Mouse (Mus musculus) CD8-positive naive resting alpha-beta T cell, adult 2 months (primary cell): ENCODE results near the gene Smtn.
A peak's percentile ranks its signal among the peaks of the same experiment; 100 is the strongest.

ENCODE experiments used
- DNase-seq, 2 experiments: peaks; one replicate each; pipeline ENCODE4 v3.0.0; 2022; ENCODE audit warnings: low read depth in 2 of 2, low spot score in 2 of 2

The Smtn gene

DNA sequence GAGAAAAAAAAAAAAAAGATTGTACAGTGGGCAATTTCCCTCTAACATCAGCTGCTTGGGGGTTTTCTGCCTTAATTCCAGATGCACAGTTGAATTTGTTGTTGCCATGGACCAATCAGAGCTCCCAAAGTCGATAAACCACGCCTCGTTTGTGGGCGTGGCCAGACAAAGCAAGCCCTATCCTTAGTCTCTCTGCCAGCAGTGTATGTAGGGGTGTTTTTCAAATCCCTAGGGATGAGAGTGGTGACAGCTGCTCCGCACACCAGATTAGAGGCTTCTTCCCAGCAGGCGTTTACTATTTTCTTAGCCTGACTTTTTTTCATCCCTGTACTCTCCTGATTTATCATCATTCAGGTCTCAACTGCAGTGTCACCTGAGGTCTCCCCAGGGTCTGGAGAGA, 7.6 kb upstream of the Smtn start:
- DNase-seq, result no peak

DNA sequence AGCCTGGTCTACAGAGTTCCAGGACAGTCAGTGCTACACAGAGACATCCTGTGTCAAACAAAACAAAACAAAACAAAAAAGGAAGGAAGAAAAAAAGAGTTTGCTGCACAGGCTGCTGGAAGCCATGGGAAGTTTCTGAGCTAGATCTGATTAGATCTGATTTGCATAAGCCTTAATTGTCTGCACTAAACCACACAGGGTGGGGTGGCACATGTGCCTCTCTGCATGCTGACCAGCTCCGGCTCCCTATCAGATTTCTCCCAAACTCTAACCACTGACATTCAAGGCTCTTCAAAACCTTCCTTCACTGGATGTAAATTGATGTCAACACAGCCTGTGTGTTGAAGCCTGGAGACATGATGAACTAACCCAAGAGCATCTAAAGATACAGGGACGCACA, 6.6 kb upstream of the Smtn start:
- DNase-seq, result no peak

DNA sequence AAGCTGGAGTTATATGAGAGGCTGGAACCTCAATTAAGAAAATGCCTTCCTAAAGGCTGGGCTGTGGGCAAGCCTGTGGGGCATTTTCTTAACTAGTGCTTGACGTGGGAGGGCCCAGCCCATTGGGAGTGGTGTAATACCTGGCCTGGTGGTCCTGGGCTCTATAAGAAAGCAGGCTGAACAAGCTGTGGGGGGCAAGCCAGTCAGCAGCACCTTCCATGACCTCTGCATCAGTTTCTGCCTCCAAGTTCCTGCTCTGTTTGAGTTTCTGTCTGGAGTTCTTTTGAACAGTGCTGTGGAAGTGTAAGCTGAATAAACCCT, 5.8 kb upstream of the Smtn start:
- DNase-seq, result no peak

DNA sequence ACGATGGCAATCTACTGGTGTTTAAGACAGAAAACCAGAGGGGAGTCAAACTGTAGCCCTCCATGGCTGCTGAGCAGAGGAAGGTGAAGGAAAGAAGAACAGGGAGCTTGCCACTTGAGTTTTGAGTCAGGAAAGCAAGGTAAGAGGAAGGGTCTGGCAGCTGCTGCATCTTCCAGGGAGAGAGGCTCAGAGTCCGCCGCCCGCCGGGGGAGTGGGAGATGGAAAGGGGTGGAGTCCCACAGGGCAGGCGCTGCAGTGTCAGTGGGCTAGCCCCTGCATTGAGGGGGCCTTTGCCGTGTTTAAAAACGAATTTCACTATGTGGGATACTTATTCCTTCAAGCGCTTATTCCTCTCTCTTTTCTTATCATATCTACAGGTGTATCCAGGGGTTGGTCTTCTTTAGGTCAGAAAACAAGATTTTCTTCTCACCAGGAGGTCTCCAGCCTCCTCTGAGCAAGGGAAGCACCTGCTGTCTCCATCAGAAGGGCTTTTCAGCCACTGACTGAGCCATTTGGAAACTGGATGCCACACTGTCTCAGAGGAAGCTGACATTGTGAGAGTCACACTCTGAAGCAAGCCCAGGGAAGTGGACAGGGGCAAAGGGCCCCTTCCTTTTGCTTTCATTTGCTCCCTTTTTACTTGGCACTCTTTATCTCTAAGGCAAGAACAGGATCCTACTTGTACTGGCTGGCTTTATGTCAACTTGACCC, 5.3 kb upstream of the Smtn start:
- no peak for DNase-seq

DNA sequence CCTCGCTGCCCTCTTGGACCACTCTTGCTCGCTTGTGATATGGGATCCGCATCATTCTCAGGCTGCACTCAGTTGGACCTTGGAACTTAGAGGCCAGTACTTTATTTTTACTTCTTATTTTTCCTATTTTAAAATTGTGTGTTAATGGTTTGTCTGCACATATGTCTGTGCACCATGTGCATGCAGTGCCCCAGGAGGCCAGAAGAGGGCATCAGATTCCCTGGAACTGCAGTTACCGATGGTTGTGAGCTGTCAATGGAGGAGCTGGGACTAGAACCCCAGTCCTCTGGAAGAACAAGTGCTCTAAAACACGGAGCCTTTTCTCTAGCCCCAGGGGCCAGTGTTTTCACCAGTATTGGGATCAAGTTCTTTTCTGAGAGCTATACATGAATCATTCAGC, 4.0 kb upstream of the Smtn start:
- DNase-seq, result no peak

DNA sequence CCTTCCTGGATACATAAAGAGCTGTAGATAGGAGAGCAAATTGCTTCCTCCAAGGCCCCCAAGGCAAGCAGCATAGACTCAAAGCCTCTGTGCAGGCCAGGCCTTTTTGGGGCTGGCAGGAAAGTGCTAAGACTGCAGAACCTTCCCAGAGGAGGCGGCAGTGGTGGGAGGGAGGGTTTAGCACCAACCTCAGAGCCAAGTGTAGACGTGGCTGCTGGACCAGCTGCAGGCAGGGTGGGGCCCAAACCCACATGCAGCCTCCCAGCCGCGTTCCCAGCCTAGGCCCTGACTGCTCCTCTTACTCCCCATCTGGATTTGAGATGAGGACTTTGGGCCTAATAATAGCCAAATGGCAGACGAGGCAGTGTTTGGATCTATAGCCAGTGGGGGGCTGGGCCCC, 2.6 kb upstream of the Smtn start:
- no peak for DNase-seq

DNA sequence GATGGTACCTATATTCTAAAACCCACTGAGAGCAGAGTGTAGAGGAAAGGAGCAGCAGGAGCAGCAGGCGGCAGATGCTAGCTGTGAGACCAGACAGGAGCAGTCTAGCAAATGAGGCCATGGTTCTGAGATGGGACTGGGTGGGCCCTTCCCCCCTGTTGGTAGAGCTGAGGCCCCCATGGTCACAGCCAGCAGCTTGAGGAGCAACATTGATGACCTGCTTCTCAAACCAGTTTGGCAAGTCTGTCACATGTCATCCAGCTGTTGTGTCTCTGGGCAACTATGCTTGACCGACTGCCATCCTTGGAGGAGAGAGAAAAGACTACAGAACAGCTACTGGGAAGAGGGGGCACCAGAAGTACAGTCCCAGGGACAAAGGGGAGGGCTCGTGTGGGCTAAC, 1.5 kb upstream of the Smtn start:
- DNase-seq, result no peak

DNA sequence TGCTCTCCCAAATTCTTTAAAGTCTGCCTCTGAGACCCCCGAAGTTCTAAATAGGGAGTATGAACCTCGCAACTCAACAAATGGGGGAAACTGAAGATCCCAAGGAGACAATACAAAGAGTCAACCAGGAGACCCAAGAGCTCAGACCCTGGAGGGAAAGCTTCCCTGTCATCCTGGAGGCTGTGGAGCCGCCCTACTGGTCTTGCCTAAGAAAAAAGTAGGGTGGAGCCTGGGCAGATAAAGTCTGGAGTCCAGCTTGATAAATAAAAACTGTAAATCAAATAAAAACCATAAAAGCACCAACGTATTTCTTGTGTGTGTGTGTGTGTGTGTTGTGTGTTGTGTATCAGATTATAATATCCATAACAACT, 601 bp downstream of the Smtn start:
- no peak for DNase-seq

DNA sequence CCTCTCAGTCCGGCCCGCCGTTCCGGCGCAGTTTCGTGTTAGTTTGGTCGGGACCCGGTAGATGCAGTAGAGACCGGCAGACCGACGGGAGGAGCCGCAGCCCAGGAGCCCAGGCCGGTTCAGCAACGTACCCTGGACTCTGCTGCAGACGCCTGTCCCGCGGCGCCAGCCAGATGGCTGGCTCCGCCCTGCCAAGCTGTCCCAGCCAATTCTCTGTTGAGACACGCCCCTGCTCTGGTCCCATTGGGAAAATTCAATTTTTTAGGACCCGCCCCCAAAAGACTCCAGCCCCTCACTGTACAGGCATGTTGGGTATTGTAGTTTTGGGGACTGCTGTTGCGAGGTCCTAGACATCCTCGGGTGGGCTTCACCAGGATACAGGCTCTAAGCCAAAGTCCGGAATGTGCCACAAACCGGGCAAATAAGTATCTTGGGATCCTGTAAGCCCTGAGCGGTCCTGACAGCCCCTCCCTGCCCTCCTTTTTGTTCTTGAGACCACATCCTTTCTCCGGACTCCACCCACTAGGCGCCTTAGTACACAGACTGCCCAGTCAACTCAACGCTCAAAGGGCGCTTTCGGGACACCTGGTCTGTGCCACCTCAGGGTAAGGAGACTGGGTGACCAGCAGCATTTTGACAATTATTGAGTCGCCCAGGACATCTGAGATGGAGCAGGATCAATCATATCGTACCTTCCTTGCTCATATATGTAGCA, 1.1 kb downstream of the Smtn start:
- DNase-seq, result peak; percentile 28 to 35

DNA sequence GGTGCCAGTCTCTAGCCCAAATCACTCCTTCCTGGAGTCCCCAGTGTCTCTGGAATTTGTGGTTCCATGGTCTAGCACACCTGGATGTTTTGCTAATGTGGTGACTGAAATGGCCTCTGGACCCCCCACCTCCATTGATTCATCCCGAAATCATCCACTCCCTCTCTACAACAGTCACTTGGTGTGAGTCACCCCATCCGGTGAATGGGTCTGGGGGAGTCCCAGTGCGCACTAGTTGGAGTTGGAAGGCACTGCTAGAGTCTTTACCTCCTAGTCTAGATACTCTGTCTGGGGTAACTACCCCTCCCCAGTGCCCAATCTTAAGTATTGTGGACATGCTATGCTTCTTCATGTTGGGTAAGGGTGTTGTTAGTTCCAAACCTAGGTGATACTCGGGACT, 2.1 kb downstream of the Smtn start:
- no peak for DNase-seq

DNA sequence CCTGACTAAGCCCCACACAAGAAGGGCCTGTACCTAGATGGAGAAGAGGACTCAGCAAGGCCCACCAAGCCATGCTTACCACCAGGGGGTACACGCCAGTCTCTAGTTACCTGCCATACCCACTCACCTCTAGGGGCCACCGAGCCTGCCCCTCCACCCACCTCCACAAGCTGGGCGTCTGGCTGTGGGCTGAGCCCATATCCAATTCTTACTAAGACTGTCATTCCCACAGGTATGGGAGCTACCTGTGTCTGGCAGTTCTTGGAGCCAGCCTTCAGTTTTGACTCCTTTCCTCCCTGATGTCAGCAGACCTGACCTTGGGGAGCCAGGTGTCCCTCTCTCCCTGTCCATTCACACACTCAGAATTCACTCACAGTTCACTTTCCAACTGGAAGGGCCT, 2.7 kb downstream of the Smtn start:
- DNase-seq, result no peak

DNA sequence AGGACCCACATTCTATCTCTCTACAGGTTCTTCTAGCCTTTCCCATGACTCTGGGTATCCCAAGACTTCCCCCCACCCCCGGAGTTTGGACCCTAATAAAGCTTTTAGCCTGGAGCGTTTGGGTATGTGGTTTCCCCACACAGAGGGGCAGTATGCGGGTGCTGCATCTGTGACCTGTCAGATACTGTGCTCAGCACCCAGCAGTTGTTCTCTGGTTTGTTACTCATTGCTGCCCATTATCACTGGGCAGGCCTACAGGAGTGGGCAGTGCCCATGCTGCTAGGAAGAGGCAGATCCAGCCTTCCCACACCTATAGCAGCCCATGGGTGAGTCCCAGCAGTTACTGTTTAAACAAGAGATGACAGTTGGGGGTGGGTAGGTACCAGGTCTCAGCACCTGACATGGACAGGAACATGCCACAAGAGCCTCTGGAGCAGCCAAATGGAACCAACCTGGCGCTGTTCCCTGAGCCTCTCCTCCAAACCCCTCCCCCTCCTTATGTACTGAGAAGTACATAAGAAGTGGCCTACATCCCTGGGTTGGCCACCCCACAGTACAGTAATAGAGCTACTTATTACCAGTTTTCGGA, 3.6 kb downstream of the Smtn start:
- no peak for DNase-seq

DNA sequence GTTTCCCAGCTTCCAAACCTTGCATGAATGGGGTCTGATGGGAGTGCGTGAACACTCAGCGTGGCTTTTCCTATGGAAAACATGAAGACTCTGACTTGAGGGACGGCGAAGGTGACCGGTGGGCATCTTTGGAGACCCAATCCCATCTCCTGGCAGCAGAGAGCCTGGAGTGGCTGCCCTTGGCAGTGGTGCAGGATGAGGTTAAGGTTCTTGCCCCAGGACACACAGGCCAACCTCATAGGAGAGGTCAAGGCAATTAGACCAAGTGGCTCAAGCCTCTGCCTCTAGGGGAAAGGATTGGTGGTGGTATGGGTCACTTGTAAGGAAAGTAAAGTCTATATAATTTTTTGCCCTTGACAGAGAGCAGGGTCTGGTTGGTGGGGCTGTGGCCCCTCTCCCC, 4.3 kb downstream of the Smtn start:
- no peak for DNase-seq

DNA sequence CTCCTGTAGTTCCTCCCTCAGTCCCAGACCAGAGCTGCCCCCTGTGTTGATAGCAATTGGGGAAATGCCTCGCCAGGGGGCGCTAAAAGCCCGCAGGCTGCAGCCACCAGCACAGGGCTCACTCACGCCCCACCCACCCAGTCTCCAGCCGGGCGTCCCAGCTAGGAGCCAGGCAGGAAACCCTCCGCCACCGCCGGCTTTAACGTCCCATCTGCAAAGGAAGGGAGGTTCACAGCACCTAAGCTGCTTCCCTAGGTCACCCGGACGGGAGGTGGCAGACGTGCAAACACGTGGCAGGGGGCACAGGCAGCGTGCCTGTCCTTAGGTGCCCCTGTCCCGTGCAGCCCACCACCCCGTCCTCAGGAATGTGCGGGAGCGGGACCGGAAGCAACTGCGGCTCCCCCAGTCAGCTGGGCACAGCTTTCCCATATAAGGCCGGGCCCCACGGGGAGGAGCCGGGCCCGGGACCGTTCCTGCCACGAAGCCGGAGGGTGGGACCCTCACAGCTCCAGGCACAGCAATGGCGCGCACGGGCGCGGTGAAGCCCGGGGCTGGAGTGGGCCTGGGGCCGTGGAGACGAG, 4.9 kb downstream of the Smtn start:
- DNase-seq, result peak; percentile 90 to 92

DNA sequence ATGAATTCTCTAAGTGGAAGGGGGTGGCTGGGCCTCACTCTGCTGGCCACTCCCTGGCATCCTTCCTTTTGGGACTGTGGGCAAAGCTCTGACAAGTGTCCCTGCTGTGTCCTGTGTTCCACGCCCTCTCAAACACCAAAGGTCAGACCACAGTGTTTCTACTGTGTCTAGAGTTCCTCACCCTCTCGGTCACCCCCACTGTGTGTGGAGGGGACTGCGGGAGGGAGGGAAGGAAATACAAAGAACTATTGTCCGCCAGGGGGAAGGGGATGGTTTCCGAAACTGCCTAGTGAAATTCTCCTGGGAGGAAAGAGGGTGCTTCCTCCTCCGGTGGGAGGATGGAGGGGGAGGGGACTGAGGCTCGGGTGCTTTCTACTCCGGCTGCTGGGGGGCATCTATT, 5.5 kb downstream of the Smtn start:
- DNase-seq, result no peak

DNA sequence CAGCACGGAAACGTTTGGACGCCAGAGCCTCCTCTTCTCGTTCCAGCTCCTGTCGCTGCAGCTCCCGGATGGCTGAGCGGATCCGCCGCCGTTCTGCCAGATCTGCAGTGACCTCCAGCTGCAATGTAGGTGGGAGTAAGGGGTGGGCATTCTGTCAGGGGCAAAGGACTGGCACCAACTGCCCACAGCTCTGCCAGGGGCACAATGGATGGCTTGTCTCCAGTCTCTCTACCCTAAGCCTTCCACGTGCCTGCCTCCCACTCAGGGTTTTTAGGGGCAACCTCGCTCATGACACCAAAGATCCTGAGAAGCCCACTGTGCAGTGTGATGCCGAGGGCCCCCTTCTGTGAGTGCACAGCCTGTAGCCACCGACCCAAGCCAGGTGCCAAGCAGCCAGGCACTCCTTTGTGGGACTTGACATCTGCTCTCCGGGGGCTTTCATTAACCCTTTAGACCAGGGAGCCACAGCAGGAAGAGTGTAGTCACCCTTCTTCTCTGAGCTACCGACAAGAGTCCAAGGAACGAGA, 6.9 kb downstream of the Smtn start:
- DNase-seq, result no peak

DNA sequence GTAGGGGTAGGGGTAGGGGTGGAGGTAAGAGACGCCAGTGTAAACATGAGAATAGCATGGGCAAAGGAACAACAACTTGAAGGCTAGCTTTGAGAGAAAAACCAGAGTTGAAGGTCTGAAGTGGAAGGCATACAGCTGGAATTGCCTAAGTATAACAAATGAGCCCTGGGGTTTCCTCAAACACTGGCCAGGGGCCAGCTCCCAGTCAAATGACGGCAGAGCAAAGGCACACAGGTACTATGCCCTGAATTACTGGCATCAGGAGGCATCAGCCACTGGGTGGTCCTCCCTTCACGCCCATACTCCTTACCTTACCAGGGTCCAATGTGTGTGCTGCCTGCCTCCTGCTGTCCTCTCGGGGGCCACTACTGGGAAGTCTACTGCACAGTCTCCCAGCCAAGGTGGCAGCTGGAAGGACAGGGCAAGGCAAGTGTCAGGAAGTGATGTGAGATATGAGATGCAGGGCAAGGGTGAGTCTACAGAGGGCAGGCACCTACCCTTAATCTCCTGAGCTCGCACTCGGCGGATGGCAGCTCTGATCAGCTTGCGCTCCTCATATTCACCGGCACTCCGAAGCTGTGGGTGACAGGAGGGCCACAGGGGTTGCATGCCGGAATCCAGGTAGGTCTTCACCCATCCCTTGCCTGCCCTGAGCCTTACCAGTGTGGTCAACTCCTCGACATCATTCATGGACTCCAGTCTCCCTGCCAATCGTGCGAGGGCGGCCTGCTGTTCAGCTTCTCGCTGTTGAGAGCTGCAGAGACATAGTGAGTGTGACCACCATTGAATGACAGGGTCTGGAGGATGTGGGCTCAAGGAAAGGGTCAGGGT, 8.1 kb downstream of the Smtn start:
- no peak for DNase-seq

DNA sequence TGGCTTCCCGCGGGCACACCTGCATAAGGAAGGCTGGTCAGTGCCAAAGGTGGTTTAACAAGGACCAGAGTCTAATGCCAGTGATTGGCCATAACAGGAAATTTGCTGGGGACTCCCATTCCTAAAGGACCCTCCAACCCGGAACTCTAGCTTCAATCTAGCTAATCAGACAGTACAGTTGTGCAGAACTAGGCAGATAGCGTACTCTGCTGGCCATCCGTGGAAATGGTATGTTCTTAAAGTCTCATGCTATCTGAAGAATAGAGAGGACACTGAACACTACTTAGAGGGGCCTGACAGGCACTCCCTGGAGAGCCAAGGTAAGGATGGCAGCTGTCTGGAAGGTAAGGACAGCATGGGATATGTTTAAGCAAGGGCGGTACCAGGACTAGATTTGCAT, 8.8 kb downstream of the Smtn start:
- DNase-seq, result no peak

DNA sequence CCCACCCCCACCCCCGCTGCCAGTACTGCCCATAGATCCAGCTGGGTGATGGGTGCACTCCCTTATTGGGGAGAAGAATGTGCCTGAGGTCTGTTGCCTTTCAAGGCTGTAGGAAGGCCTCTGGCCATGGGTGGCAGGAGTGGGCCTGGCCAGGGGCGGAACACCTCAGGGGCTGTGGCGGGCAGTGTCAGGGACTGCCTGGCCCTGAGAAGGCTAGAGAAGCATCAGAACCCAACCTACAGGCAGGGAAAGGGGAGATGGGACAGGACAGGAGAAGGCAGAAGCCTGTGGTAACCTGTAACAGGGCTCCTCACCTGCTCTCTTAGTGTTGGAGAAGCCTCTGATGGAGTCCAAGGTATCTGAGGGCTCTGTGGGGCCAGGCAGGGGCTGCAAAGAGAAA, 9.7 kb downstream of the Smtn start:
- no peak for DNase-seq

DNA sequence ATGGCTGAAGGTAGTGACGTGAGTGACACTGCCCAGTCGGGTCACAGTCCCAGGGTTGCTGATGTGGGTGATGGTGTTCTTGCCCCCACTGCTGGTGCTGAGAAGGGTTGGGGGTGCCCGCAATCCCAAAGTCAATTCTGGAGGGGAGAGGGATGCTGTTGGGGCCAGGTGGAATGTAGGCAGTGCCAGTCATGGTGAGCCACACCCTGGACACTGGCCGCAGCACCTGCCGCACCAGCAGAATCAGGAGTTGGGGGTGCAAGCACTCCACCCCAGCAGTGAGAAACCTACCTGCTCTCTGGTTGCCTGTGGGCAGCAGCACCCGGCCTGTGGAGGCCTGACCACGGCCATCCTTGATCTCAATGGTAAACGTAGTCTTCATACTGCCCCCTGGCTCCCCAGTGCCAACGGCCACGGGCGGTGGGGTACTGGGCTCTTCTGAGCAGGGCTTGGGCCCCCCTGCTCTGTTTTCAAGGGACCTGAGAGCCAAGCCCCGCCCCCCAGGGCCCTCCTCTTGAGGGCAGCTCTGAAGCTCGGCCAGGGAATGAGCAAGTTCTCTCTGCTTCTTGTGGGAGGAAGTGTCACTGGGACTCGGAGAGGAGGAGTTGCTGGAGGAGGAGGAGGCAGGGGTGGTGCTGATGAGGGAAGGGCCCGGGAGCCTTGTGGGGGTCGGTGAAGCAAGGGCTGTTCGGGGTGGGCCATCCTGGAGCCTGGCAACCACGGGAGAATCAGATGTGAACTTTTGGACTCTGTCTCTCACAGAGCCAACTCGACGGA, 10.7 kb downstream of the Smtn start:
- DNase-seq, result no peak

DNA sequence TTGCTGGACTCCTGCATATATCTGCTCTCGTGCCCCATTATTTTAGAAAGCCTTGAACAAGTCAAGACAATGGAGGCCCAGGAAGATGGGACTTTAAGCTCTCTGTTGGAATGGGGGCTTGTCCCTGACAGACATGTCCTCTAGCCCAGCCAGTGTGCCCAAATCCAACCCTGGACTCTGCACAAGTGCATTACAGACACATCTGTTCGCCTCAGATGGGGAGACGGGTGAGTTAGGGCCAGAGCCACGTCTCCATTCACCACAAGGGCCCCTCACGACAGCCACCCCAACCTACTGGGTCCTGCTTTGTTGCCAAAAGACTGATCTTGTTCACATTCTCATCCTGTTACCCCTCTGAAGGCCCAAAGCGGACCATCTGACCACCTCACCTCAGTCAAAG, 12.2 kb downstream of the Smtn start:
- no peak for DNase-seq
